Mouse (Mus musculus) adrenal gland, postnatal 10 days (tissue): ENCODE results near the gene AC109138.7. TPM values are rescaled to one million over a fixed set of nuclear protein-coding genes. Genes with fewer than 3 reads are reported as not detected.
"Not testable (repeated sequence)": the region's sequence is repeated elsewhere in the genome, so short reads cannot be mapped to it uniquely, and the experiment has no call there.

Source experiments
- DNase-seq: peaks from one replicate; pipeline ENCODE4 v3.0.0; 2021; ENCODE audit warnings: mixed read lengths
- total RNA-seq, 2 experiments: library from RNA; stranded (reverse); gene quantifications; 2 replicates each; pipeline ENCODE4 v1.2.3; 2021

Gene AC109138.7
- total RNA-seq, 2 experiments from 2014 or later: not detected

DNA sequence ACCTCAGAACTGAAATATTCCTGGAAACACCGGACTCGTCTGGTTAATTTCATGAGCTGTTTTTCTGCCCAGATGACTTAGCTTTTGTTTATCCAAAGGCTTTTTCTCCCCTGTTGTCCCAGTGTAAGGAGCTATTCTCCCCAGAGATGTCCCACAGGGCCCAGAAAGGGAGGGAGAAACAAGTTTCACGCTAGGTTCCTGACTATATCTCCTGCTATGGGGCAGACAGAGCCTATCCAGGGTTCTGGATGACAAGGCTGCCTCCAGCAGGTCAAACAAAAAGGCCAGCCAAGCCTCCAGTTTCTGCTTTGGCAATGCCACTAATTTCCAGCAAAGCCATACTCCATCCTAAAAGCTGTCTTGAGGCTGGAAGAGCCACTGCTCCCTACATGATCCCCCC, 3.7 kb downstream of the AC109138.7 start:
- DNase-seq: no peak

DNA sequence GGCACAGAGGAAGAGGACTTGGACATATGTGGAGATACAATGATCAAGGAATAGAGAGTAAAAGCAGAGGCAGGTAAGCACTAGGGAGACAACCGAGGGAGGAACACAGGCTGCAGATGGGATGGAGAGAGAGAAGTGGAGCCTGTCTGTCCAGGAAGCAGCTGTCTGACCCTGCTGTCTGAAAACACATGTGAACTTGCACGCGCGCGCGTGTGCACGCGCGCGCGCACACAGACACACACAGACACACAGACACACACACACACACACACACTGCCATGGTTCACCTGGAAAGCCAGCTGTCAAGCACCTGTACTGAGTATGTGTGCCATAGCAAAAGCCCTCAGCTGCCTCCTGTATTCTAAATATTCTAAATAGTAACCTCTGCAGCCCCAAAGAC, 4.1 kb downstream of the AC109138.7 start:
- no peak for DNase-seq

GRCm38 (mm10) chr19:4218784-4219183, 4.6 kb downstream of the AC109138.7 start:
- DNase-seq: no peak

DNA sequence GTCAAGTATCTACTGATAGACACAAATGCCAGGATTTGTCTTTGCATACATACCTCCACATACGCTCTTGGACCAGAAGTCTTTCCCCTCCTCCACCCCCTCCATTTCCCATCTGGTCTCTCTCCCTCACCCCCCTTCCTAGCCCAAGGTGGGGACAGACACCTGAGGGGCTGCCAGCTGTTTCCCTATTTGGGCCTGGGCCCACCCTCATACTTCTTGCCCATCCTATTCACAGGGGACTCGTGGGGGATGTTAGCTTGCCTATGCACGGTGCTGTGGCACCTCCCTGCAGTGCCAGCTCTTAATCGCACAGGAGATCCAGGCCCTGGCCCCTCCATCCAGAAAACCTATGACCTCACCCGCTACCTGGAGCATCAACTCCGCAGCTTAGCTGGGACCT, 5.8 kb downstream of the AC109138.7 start:
- DNase-seq: no peak

DNA sequence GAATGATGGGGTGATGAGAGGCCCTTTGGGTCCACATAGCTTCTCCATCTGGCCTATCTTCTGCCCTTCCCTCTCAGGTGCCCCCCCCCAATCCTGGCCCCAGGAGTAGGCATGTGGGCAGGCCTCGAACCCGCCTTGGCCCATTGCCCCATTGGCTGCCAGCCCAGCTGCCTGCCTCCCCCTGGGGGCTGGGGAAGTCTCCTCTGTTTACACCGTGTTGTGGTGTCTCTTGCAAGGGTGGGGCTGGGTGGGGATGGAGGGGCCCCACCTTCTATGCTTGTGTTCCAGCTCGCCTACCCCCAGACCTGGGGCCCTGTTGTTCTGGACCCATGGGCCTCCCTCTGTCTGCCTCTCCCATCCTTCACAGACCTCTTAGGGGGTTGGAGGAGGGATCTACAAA, 6.3 kb downstream of the AC109138.7 start:
- DNase-seq: no peak

- no peak for DNase-seq
These were observed 7.0 kb downstream of the AC109138.7 start for GRCm38 (mm10) chr19:4220957-4221743.

DNA sequence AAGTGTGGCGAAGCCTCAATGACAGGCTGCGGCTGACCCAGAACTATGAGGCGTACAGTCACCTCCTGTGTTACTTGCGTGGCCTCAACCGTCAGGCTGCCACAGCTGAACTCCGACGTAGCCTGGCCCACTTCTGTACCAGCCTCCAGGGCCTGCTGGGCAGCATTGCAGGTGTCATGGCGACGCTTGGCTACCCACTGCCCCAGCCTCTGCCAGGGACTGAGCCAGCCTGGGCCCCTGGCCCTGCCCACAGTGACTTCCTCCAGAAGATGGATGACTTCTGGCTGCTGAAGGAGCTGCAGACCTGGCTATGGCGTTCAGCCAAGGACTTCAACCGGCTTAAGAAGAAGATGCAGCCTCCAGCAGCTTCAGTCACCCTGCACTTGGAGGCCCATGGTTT, 8.0 kb downstream of the AC109138.7 start:
- peak; percentile 48 for DNase-seq

GRCm38 (mm10) chr19:4226779-4227178, 12.6 kb downstream of the AC109138.7 start:
- DNase-seq: no peak

DNA sequence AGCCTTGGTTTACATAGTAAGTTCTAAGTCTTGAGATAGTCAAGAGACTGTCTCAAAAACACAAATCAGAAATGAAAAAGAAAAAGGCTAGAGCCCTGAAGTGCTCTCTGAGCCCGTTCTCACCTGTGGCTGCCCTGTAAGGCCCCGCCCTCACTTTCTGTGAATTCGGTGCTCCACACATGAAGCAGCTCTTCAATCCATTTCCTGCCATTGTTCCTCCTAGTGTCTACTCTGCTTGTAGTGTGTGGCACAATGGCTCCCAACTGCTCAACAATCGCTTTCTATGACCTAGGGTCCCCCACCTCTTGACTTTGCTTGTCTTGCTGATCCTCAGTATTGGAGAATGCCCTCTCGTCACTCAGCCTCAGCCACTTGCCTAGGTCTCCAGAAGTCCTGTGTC, 13.3 kb downstream of the AC109138.7 start:
- no peak for DNase-seq

DNA sequence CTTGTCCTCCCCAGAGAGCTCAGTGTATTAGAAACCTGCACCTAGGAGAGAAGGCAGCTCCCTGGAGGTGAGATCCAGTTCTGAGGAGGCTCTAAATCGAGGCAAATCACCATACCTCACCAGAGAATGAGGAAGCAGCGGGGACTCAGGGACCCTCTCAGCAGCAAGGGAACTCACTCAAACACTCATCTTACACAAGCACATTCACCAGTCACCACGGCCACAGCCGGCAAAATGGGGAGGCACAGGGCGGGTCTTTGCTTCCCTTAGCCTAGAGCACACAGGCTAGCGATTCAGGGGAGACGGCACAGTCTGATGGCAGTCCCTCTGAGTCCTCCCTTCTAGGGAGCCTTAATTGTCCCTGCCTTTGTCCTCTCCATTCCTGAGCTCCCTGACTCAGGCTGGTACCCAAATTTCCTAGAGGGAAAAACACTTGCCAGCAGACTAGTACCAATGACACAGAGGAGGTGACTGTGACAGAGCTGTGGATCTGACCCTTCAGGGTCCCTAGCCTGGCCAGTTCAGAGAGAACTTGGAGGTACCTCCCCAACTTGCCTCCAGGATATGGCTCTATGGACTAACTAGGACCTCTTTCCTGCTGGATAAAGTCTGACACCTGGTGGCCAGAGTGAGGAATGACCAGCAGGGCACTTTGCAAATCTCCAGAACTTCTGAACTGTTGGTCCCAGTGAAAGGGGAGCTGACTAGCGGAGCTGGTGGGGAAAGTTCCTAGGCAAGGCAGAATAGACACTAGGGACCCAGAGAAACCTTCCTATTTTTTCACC, 13.9 kb downstream of the AC109138.7 start:
- peak; percentile 81 for DNase-seq

DNA sequence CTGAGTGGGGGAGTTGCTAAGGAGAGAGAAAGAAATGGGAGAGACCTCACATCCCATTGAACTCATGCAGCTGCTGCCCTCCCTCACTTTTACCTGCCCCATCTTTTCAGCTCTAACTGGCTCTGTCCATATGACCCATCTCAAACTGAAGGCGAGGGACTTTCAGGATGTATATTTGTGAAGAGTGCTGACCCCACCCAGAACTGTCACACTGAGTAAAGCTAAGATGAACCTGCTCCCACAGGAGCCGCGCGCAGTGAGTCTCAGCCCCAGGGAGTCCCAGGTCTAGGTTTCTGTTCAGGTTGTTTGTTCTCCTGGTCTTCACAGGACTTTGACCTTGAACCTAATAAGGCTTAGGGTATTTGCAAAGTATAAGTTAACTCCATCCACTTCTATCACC, 14.7 kb downstream of the AC109138.7 start:
- no peak for DNase-seq

DNA sequence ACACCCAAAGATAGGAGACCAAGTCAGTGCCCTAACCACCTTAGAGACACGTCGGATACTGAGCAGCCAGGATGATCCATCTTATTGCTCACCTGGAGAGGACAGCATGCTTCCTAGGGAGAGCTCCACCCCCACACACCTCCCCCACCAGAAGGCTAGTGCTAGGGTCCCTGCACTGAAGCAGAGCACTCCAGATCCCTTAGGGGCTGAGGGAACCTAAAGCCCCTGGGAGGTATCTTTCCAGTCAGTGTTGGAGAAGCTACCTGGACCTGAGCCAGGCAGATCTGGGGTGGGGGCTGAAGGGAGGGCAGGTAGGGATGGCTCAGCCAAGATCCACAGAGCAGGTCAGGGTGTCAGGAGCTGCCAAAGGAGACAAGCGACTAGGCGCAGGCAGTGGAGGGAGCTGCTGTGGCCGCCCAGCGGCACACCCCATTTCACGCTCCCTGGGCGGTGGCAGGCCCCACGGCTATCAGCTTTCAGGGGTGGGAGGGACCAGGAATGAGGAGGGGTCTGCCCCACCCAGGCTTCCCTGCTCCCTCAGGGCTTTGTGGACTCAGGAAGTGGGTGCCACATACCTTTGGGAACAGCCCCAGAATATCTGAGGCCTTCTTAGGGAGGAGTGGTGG, 15.4 kb downstream of the AC109138.7 start:
- DNase-seq: no peak

GRCm38 (mm10) chr19:4230415-4230814, 16.3 kb downstream of the AC109138.7 start:
- peak; percentile 70 for DNase-seq

DNA sequence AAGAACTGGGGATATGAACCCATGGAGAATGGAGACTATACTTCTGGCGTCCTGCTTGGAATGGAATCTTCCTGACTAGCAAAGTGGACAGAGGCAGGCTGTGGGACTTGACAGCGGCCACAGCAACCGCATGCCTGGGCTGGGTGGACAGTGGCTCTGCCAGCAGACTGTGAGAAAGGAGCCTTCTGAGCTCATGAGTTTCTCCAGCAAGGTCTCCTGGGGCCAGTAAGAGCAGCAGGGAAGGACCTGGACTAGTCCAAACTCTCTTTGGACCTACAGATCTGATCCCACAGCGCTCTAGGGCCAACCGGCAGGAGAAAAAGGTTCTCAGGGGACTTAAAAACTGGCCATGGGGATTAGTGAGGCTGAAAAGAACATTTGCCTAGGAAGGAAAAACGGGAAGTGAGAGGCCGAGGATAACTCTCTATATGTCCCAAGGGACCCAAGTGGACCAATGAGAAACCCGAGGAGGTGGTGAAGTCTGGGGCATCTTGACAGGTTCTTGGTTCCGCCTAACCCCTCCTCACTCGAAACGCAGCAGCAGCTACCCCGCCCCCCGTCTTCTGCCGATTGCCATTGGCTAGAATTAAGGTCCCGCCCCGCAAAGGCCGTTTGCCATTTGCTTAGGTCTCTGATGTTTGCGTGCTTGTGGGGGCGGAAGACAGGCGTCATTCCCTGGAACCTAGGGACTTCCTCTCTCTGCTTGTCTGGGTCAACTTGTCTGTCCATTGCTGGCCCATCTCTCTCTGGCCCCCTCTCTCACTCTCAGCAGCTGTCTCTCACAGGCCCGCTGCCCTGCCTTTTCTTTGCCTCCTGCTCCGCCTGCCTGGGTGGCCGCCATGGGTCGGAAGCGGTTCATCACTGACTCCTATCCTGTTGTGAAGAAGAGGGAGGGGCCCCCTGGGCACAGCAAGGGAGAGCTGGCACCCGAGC, 17.4 kb downstream of the AC109138.7 start, which contains the start of gene Pold4:
TSS of gene Pold4 (plus strand) at position 647 of the 933 bp plus-strand sequence.
- DNase-seq: peak; percentile 97

DNA sequence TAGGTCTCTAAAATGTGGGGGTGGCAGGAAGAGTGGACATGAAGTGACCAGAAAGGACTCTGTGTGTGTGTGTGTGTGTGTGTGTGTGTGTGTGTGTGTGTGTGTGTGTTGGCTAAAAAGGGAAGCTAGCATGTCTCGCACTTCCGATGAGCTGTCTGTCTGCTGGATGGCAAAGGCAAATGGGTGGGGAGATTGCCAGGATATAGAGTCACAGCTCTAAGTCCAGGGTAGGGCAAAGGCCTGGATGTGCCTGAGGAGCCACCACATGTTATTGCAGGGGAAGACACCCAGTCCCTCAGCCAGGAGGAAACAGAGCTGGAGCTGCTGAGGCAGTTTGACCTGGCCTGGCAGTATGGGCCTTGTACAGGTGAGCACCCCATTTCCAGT, 18.0 kb downstream of the AC109138.7 start:
- DNase-seq: no peak

GRCm38 (mm10) chr19:4232651-4233050, 18.5 kb downstream of the AC109138.7 start:
- no peak for DNase-seq

DNA sequence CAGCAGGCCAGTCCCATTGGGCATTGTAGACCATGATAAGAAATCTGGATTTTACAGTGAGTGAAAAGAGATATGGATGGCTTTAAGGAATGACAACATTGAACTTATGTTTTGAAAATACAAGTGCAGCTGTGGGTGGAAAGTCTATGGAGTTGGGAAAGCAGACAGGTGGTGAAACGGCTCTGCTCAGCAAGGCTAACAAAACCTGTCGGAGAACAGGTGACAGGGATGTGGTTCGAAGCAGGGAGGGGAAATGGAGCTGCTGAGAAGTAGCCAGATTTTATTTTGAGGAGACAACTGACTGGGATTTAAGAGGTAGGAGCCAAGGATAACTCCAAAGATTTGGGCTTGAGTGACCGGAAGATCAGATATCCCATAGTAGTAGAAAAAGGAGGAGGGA, 20.4 kb downstream of the AC109138.7 start:
- no peak for DNase-seq

GRCm38 (mm10) chr19:4240247-4240668, 26.1 kb downstream of the AC109138.7 start:
- DNase-seq: no peak

- no peak for DNase-seq
These were observed 28.3 kb downstream of the AC109138.7 start for GRCm38 (mm10) chr19:4242416-4242815.

DNA sequence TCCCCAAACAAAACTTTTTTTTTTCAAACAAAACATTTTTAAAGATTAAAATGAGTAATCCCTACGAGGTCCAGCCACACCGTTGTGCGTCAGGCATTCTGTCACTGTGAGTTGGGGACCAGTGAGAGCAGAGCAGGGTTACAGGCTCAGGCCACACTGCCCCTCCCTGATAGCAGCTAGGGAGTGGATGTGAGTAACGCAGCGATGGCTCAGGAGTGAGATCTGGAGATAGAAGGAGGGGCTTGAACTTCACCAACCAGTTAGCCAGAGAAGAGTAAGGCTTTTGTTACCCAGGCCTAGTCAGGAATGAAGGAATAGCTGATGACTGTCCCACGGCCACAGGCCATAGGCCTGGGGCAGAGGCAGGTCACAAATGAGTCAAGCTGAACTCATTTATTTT, 30.6 kb downstream of the AC109138.7 start:
- DNase-seq: no peak

GRCm38 (mm10) chr19:4247010-4247409, 32.9 kb downstream of the AC109138.7 start:
- no peak for DNase-seq

- DNase-seq: not testable (repeated sequence)
These were observed 34.5 kb downstream of the AC109138.7 start for GRCm38 (mm10) chr19:4248683-4249082.
